In genomic region chr9:31281011-31281662, GRCm38 (mm10) we compare ENCODE assay signal across 7 mouse cellular contexts. TPM values are rescaled to one million over a fixed set of nuclear protein-coding genes. Genes with fewer than 3 reads are reported as not detected.
DNase-seq lines count a peak whose midpoint lies in the region; ATAC-seq and TF ChIP-seq lines count a peak whose summit lies in the region.

No protein-coding gene starts in this region.

- peak overlapping the region; percentile 98 for H3K9ac ChIP-seq in embryonic facial prominence, embryonic 11.5 days (replicated peaks; ENCODE audit: low read length)
- peak overlapping the region; percentile 98 for H3K9ac ChIP-seq in heart, embryonic 13.5 days

- WGBS in embryonic facial prominence, embryonic 11.5 days = 0% methylated on average over 61 of the region's 63 CpGs
- WGBS in heart, embryonic 13.5 days = under 1% methylated on average over 46 of the region's 63 CpGs
- WGBS in small intestine, adult 2 months = under 1% methylated on average over 63 of the region's 63 CpGs

- peak overlapping the region; percentile 90 for H3K4me3 ChIP-seq in E14TG2a.4 (replicated peaks; ENCODE audit: low read length)
- H3K4me3 ChIP-seq in embryonic facial prominence, embryonic 11.5 days (ENCODE audit: low read depth, low read length) = peak overlapping the region; percentile 83
- peak overlapping the region; percentile 87 for H3K4me3 ChIP-seq in heart, embryonic 13.5 days
- peak overlapping the region; percentile 90 for H3K4me3 ChIP-seq in small intestine, adult 2 months (ENCODE audit: low read depth, low read length)

- TF ChIP-seq CTCF in E14TG2a.4 (conservative IDR thresholded peaks at IDR 0.05; ENCODE audit: low read length) = no peak
- no peak for TF ChIP-seq CTCF in small intestine, adult 2 months (IDR thresholded peaks at IDR 0.05; ENCODE audit: extremely low read depth, insufficient read length, insufficient replicate concordance, low read depth, low read length)

- H3K9me3 ChIP-seq in E14TG2a.4 (ENCODE audit: low read length) = no peaks in the 10 kb centered on the region
- no peaks in the 10 kb centered on the region for H3K9me3 ChIP-seq in embryonic facial prominence, embryonic 11.5 days (replicated peaks; ENCODE audit: control insufficient read depth, low read length)
- no peaks in the 10 kb centered on the region for H3K9me3 ChIP-seq in heart, embryonic 13.5 days

- TF ChIP-seq POLR2A in small intestine, adult 2 months (IDR thresholded peaks at IDR 0.05; ENCODE audit: low read depth, low read length) = peak; percentile 2; the same call in 1 of the 2 replicates

- peak; percentile 70 for DNase-seq in R1 (ENCODE audit: low read depth, low spot score)
- DNase-seq in embryonic facial prominence, embryonic 11.5 days (ENCODE audit: low spot score) = peak; percentile 77
- peak; percentile 89 for DNase-seq in kidney, postnatal 10 days
- peak; percentile 81 for DNase-seq in lung, postnatal 25 days (ENCODE audit: low spot score)

- no peaks in the 10 kb centered on the region for H3K27me3 ChIP-seq in E14TG2a.4 (ENCODE audit: insufficient read depth, low read length)
- H3K27me3 ChIP-seq in embryonic facial prominence, embryonic 11.5 days (ENCODE audit: control insufficient read depth, insufficient read depth, low read length) = no peaks in the 10 kb centered on the region
- no peaks in the 10 kb centered on the region for H3K27me3 ChIP-seq in heart, embryonic 13.5 days (replicated peaks)
- no peaks in the 10 kb centered on the region for H3K27me3 ChIP-seq in small intestine, adult 2 months (ENCODE audit: control insufficient read depth, insufficient read depth, low read length)

- H3K4me2 ChIP-seq in embryonic facial prominence, embryonic 11.5 days (ENCODE audit: low read depth, low read length) = peak overlapping the region; percentile 76
- H3K4me2 ChIP-seq in heart, embryonic 13.5 days = peak overlapping the region; percentile 72

- peaks cover 6% of the 10 kb centered on the region; the same call in 1 of the 2 replicates for H3K36me3 ChIP-seq in E14TG2a.4 (ENCODE audit: insufficient read depth, low read length)
- H3K36me3 ChIP-seq in embryonic facial prominence, embryonic 11.5 days (replicated peaks; ENCODE audit: control insufficient read depth, insufficient read depth, low read depth, low read length) = no peaks in the 10 kb centered on the region
- H3K36me3 ChIP-seq in heart, embryonic 13.5 days = no peaks in the 10 kb centered on the region
- no peaks in the 10 kb centered on the region for H3K36me3 ChIP-seq in small intestine, adult 2 months (ENCODE audit: control insufficient read depth, insufficient read depth, low read length)

- peaks cover 57% of the 10 kb centered on the region for H3K4me1 ChIP-seq in E14TG2a.4 (replicated peaks; ENCODE audit: low read depth, low read length)
- H3K4me1 ChIP-seq in embryonic facial prominence, embryonic 11.5 days (ENCODE audit: control insufficient read depth, insufficient read depth, low read length) = no peaks in the 10 kb centered on the region; the same call in 1 of the 2 replicates
- peaks cover 27% of the 10 kb centered on the region for H3K4me1 ChIP-seq in heart, embryonic 13.5 days
- H3K4me1 ChIP-seq in small intestine, adult 2 months (ENCODE audit: control insufficient read depth, insufficient read depth, insufficient read length, low read length) = peaks cover 14% of the 10 kb centered on the region; the same call in 1 of the 2 replicates

- ATAC-seq in embryonic facial prominence, embryonic 11.5 days (replicated peaks; ENCODE audit: insufficient number of reproducible peaks, low FRiP score, low TSS enrichment, low read depth) = peak; percentile 71
- ATAC-seq in heart, embryonic 13.5 days (ENCODE audit: extremely low read depth, insufficient number of reproducible peaks, low FRiP score, low TSS enrichment) = peak; percentile 80

- H3K27ac ChIP-seq in embryonic facial prominence, embryonic 11.5 days (replicated peaks; ENCODE audit: low read depth, low read length) = peak overlapping the region; percentile 98
- peak overlapping the region; percentile 98 for H3K27ac ChIP-seq in heart, embryonic 13.5 days (replicated peaks)
- peak overlapping the region; percentile 80 for H3K27ac ChIP-seq in small intestine, adult 2 months (ENCODE audit: insufficient read depth, low read depth, low read length)

RNA-seq across cellular contexts. Expression of gene Prdm10, which starts 0.8 kb away (rescaled TPM):
- 5.6 and 6.5 TPM in 2 replicates for polyA plus RNA-seq in embryonic facial prominence, embryonic 11.5 days (2014; fragmentation: Nextera tagmentation; extraction: Ambion mirVana)
- polyA plus RNA-seq in heart, embryonic 13.5 days (2015; fragmentation: Nextera tagmentation; extraction: Ambion mirVana) = 3.6 and 4.1 TPM in 2 replicates
- polyA plus RNA-seq in small intestine, adult 2 months (2012; rRNA removed) = 4.4 and 9.3 TPM in 2 replicates

Comparison
In these comparisons a context has a peak if more than half of its experiments do, and no peak if none do; other contexts are left out.
1. Peak in every context shown above with its lines: DNase-seq, ATAC-seq, H3K4me3 ChIP-seq and H3K27ac ChIP-seq.